Mouse (Mus musculus): Measurements from ENCODE around the gene Dapk2. TPM values are rescaled to one million over a fixed set of nuclear protein-coding genes. Genes with fewer than 3 reads are reported as not detected.

Dapk2 gene
- polyA plus RNA-seq, 1 experiment from 2014 or later: 0.19 TPM

GRCm38 (mm10) chr9:66249281-66249680, 91.3 kb downstream of the Dapk2 start:
- CTCF ChIA-PET: interaction anchor here (0.9 to 1.4 kb wide), 2 partner anchors 9 to 27 kb away, joined by 3 read pairs; no protein-coding TSS in a partner anchor
- no peak for DNase-seq (ENCODE audit: low read depth, low spot score)
- no peak for ATAC-seq
- TF ChIP-seq CTCF (IDR thresholded peaks at IDR 0.05): no peak
- POLR2A ChIA-PET: interaction anchor here (0.6 kb wide), 1 partner anchor 372 kb away, joined by 3 read pairs; no protein-coding TSS in a partner anchor
- in situ Hi-C loops (cut with MboI; ENCODE audit: low pct_unique_long_range_greater_than_20kb): no loop called here
- H3K27me3 ChIP-seq: no peaks in the 10 kb centered on the region

DNA sequence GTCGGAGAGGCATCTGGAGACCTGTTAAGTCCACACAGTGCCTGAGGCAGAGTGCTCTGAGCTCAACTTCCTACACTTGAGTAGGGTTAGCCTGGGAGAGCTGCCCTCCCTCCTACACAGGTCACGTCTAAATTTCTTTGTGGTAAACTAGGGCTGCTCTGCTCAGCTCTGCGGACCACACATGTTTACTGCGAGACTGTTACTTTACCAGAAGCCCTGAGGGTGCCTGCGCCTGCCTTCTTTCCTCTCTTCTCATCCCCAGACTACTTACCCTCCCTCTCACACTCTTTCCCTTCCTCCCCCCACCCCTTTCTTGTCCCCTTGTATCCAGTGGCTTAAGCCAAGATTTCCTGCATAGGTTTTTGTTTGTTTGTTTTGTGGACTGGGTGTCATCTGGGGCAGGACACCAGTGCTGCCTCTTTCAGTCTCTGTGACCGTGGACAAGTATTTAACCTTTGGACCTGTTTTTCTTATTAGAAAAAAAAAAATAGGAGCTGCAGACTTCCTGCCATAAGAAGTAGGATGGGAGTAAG, 93.2 kb downstream of the Dapk2 start:
- H3K27me3 ChIP-seq: no peaks in the 10 kb centered on the region
- TF ChIP-seq CTCF (IDR thresholded peaks at IDR 0.05): no peak
- ChIA-PET CTCF (interaction anchor here (1.0 kb wide), 1 partner anchor 9 kb away, joined by 4 read pairs; no protein-coding TSS in a partner anchor), POLR2A (interaction anchor here (0.7 kb wide), 1 partner anchor 102 kb away, joined by 4 read pairs; no protein-coding TSS in a partner anchor)
- no peak for DNase-seq (ENCODE audit: low read depth, low spot score)
- no peak for ATAC-seq
- in situ Hi-C loops (cut with MboI; ENCODE audit: low pct_unique_long_range_greater_than_20kb): no loop called here

DNA sequence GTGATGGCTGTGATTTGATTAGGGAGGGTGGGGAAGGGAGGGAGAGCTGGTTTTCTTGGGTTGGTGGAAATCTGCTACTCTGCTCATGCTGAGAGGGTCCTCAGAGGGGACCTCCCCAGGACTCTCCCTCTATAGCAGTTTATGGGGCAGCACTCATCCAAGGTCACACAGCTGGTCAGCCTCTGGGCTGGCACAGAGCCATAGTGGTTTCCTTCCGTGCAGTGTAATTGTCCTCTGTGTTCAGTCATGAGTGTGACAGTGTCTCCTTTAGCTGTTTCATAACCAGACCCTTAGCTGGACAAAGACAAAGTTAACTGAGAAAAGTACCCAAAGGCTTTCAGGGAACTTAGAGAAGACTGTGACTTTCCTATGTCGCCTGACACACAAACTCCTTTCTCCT, 103.7 kb downstream of the Dapk2 start:
- H3K27me3 ChIP-seq: no peaks in the 10 kb centered on the region
- in situ Hi-C loops (cut with MboI; ENCODE audit: low pct_unique_long_range_greater_than_20kb): no loop called here
- DNase-seq (ENCODE audit: low read depth, low spot score) (no peak), ATAC-seq (no peak)
- no peak for TF ChIP-seq CTCF (IDR thresholded peaks at IDR 0.05)
- ChIA-PET POLR2A (no interaction called here), CTCF (no interaction called here)

GRCm38 (mm10) chr9:66263701-66264100, 105.7 kb downstream of the Dapk2 start:
- in situ Hi-C loops (cut with MboI; ENCODE audit: low pct_unique_long_range_greater_than_20kb): no loop called here
- TF ChIP-seq CTCF (IDR thresholded peaks at IDR 0.05): no peak
- no peaks in the 10 kb centered on the region for H3K27me3 ChIP-seq
- CTCF ChIA-PET: no interaction called here
- POLR2A ChIA-PET: no interaction called here
- ATAC-seq (no peak), DNase-seq (ENCODE audit: low read depth, low spot score) (no peak)

DNA sequence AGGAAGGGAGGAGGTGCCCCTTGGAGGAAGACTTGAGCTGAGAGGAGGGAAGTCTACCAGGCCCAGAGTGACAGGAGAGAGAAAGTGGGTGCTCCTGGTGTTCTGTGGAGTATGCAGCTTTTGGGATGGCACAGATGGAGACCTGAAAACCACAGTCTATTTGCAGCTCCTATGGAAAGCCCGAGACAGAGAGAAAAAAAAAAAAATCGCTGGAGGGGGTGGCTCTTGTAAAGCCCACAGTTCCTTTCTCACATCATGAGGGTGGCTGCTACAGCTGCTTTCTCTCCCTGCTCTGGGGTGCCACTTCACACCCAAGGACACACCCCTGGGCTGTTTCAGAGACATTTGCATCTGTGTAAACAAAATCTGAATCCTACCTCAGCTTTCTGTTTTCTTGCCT, 107.6 kb downstream of the Dapk2 start:
- ATAC-seq (no peak), DNase-seq (ENCODE audit: low read depth, low spot score) (no peak)
- TF ChIP-seq CTCF (IDR thresholded peaks at IDR 0.05): no peak
- POLR2A ChIA-PET: interaction anchor here (0.7 to 1.0 kb wide), 2 partner anchors 9 to 16 kb away, joined by 3 to 9 read pairs; no protein-coding TSS in a partner anchor
- CTCF ChIA-PET: interaction anchor here (1.4 kb wide), 1 partner anchor 18 kb away, joined by 3 read pairs; no protein-coding TSS in a partner anchor
- in situ Hi-C loops (cut with MboI; ENCODE audit: low pct_unique_long_range_greater_than_20kb): no loop called here
- no peaks in the 10 kb centered on the region for H3K27me3 ChIP-seq

DNA sequence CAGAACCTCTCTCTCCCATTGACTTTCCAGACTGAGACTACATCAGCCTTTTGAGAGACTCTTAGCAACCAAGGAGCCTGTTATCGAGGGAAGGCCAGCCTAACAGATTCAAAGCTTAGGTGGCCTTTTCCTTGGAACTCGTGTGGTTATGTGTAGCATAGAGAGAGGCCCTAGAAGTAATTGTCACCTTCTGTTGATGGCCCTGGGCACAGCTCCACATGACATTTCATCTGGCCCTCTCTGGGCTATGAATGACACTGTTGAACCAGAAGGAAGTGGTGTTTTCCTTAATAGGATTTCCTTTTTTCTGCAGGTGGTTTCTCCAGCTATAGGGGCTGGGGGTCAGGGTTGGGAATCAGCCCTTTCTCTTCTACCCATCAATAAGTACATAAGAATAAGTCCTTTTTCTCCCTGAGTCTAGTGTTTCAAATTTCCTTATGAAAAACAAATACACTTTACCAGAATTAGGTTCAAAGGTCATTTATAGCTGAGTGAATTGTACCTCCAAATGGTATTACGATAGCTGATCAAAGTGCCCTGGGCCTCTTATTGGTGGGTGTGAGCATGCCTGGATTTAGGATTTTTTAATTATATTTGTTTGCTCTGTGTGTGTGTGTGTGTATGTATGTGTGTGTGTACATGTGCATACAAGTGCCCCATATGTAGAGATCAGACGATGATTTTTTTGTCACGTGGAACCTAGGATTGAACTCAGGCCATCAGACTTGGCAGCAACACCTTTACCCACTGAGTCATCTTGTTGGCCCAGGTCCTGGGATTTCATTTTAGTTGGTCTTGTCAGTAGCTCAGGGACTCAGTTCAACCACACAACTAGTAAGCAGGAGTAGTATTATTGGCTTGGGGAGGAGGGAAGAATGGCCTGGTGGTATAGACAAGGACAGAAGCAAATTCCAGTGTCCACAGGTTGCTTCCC, 108.5 kb downstream of the Dapk2 start:
- ChIA-PET POLR2A (interaction anchor here (1.0 kb wide), 1 partner anchor 15 kb away, joined by 3 read pairs; no protein-coding TSS in a partner anchor), CTCF (interaction anchor here (0.9 to 1.4 kb wide), 2 partner anchors 17 to 42 kb away, joined by 3 read pairs; no protein-coding TSS in a partner anchor)
- H3K27me3 ChIP-seq: no peaks in the 10 kb centered on the region
- no peak for DNase-seq (ENCODE audit: low read depth, low spot score)
- ATAC-seq: no peak
- TF ChIP-seq CTCF (IDR thresholded peaks at IDR 0.05): no peak
- in situ Hi-C loops (cut with MboI; ENCODE audit: low pct_unique_long_range_greater_than_20kb): no loop called here

DNA sequence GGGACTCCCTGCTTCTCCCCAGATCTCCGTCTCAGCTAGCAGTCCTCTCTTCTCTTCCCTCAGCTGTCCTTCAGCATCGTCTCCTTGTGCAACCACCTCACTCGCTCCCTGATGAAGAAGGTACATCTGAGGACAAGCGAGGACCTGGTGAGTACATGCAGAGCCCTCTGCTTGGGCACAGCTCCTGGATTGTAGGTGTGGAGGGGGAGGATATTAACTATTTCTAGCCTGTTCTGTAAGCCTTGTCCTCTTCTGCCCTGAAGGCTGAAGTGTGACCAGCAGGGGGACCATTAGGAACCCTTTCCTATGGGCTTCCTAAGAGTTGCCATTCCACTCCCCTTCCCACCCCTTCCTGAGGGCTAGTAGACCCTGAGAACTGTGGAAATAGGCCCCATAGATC, 110.8 kb downstream of the Dapk2 start:
- ChIA-PET POLR2A (no interaction called here), CTCF (interaction anchor here (1.1 to 1.5 kb wide), 3 partner anchors 15 to 28 kb away, joined by 4 read pairs; no protein-coding TSS in a partner anchor)
- in situ Hi-C loops (cut with MboI; ENCODE audit: low pct_unique_long_range_greater_than_20kb): no loop called here
- ATAC-seq (no peak), DNase-seq (ENCODE audit: low read depth, low spot score) (no peak)
- no peak for TF ChIP-seq CTCF (IDR thresholded peaks at IDR 0.05)
- no peaks in the 10 kb centered on the region for H3K27me3 ChIP-seq

GRCm38 (mm10) chr9:66270038-66270437, 112.0 kb downstream of the Dapk2 start:
- H3K27me3 ChIP-seq: no peaks in the 10 kb centered on the region
- TF ChIP-seq CTCF (IDR thresholded peaks at IDR 0.05): no peak
- no peak for ATAC-seq
- POLR2A ChIA-PET: interaction anchor here (1.1 kb wide), 1 partner anchor 12 kb away, joined by 3 read pairs; no protein-coding TSS in a partner anchor
- in situ Hi-C loops (cut with MboI; ENCODE audit: low pct_unique_long_range_greater_than_20kb): no loop called here
- CTCF ChIA-PET: interaction anchor here (0.8 to 2.5 kb wide), 4 partner anchors 9 to 78 kb away, joined by 3 to 9 read pairs (median 4); no protein-coding TSS in a partner anchor
- no peak for DNase-seq (ENCODE audit: low read depth, low spot score)

GRCm38 (mm10) chr9:66271726-66272125, 113.7 kb downstream of the Dapk2 start:
- H3K27me3 ChIP-seq: no peaks in the 10 kb centered on the region
- ATAC-seq: no peak
- in situ Hi-C loops (cut with MboI; ENCODE audit: low pct_unique_long_range_greater_than_20kb): no loop called here
- ChIA-PET CTCF (interaction anchor here (2.5 kb wide), 1 partner anchor 18 kb away, joined by 9 read pairs; no protein-coding TSS in a partner anchor), POLR2A (no interaction called here)
- TF ChIP-seq CTCF (IDR thresholded peaks at IDR 0.05): no peak
- DNase-seq (ENCODE audit: low read depth, low spot score): no peak

DNA sequence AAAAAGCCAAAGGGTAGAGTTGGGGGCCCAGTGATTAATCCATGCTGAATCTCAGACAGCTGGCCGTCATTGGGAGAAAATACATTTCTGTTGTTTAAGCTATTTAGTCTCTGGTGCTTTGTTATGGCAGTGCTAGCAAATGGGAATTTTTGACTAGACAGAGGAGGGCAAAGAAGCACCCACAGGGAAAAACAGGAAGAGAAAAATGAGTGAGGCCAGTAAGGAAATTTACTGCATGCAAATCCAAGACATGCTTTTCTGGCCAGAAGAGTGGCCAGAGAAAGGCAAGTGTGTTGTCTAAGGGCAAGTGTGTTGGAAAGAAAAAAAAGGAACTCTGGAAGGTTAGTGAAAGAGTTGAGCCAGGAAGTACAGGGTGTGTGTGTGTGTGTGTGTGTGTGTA, 115.6 kb downstream of the Dapk2 start:
- CTCF ChIA-PET: interaction anchor here (1.3 kb wide), 1 partner anchor 10 kb away, joined by 4 read pairs; no protein-coding TSS in a partner anchor
- no peak for DNase-seq (ENCODE audit: low read depth, low spot score)
- TF ChIP-seq CTCF (IDR thresholded peaks at IDR 0.05): no peak
- POLR2A ChIA-PET: no interaction called here
- in situ Hi-C loops (cut with MboI; ENCODE audit: low pct_unique_long_range_greater_than_20kb): no loop called here
- no peak for ATAC-seq
- no peaks in the 10 kb centered on the region for H3K27me3 ChIP-seq

All from Patski (cell line).